Mouse (Mus musculus): ENCODE data around the gene Ccm2l. TPM values are rescaled to one million over a fixed set of nuclear protein-coding genes. Genes with fewer than 3 reads are reported as not detected.

Ccm2l gene
- polyA plus RNA-seq (2012; rRNA removed), result 1.7 and 2.0 TPM in 2 replicates

DNA sequence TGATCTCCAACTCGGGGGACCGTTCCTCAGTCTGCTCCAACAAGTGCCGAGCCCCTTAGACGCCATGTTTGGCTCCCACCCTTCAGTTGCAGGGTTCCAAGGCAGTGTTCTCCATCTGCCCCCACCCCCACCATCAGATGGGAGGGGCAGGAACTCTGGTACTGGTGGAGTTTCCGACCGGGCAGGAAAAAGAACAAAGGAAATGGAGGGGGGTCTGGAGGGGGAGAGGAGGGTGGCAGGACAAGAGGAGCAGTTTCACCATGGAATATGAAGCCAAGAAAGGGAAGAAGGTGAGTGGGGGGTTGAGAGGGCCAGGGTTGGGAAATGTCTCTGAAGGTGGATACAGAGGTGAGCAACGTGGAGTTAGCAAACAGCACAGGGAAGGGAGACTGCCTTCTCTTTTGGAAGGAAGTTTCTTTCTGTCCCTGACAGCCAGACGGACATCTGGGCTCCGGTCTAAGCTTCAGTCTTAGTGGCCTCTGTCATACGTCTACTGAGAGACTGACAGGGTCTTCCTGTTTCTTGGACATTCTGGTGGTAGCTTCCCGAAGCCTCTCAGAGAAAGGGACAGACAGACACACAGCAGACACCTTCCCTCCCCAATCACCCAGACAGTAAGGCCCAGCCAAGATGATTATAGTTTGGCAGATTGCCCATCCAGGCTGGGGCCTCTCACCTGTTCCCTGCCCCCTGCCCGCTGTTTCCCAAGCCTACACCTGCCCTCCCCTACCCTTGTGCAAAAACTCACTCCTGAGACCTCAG is at the start of gene Ccm2l:
Gene Ccm2l, plus strand, starts transcription at position 209 of the 762 bp plus-strand sequence.

DNA sequence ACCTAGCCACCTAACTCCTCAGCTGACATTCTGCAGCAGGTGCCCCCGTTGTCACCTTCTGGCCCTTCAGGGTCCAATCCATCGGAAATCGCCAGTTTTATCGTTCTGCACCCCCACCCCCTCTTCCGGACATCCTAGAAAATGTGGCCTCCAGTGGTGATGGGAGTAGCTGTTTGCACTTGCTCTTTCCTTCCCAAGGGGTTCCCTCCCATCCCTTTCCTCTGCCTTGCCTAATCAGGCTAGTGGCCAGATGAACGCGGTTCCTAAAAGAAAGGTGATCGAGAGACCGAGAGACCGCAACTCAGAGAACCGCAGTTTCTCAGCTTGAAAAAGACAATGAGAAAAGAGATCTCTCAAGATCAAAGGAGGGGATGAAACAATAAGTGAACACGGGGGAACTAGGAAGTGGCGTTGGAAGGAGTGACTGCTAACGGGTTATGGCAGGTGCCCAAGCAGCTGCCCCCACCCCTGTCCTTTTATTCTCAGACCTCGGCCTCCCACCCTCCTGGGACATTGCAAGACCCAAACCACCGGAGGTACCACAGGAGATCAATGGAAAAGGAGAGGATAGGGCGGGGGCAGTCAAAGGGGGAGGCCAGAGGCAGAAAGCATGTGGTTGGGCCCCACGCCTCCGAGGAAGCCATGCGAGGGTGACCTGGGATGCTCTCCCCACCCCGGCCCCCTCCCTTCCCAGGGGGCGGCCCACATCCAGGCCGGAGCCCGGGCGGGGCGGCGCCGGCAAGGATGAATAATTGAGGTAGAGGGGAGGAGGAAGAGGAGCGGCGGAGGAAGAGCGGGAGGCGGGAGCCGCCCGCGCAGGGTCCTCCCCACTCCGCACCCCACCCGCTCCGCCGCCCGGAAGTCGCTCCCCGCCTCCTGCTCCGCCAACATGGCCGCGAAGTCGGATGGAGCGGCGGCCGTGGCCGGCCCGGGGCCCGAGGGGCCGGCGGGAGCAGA is 34.4 kb upstream of the Ccm2l start, which contains the start of gene Xkr7:
Gene Xkr7, plus strand, starts transcription at position 727 of the 957 bp plus-strand sequence.

DNA sequence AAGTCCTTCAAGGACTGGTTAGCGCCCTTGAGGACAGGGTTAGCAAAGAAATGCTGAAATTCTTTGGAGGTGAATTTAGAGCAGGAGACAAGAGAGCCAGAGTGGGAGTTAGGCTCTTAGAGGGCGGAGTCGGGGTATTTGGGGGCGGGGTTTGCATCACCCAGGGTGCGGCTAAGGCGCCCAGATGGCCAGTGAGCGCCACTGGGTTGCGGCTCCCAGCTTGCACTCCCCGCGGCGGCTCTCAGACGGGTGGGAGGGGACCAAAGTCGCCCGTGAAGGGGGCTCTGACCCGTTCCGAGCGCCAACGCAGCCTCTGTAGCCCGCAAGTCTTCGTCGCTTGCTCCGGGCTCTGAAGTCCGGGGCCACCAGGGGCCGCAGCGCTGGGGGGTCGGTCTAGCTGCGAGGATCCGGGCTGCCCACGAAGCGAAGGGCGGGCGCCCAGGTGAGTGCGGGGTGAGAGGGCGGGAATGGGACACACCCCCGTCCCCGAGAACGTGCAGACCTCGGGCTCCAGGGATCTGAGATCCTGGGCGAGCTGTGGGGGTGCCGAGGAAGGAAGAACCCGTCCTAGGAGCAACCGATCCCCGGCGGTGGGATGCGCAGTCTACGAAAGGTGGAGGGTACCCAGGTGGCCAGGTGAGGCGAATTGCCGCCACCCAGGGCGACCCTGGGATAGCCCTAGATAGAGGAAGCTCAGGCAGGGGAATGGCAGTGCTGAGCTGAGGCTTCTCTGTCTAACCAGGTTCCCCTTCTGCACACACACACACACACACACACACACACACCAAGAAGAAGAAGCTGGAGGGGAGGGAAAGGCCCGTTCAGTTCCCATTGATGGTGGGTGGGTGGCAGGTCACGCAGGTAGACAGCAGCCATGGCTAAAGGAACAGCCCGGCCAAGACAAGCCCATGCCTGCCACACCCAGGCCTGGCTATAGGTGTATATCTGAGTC is 42.8 kb downstream of the Ccm2l start, which contains the start of gene Hck:
Gene Hck, plus strand, starts transcription at position 156 of the 952 bp plus-strand sequence.

Other genes with a start within 250 kb of the Ccm2l start
- 55.5 and 69.0 TPM in 2 replicates for gene Bcl2l1, start 234.2 kb upstream of the Ccm2l start, polyA plus RNA-seq (2012; rRNA removed)
- 51.8 and 53.6 TPM in 2 replicates for gene Tpx2, start 218.0 kb upstream of the Ccm2l start, polyA plus RNA-seq (2012; rRNA removed)
- 0.05 TPM in 1 of 2 replicates, not detected in the other for gene Mylk2, start 154.6 kb upstream of the Ccm2l start, polyA plus RNA-seq (2012; rRNA removed)
- 0.11 and 0.12 TPM in 2 replicates for gene Foxs1, start 132.7 kb upstream of the Ccm2l start, polyA plus RNA-seq (2012; rRNA removed)
- gene Dusp15, start 114.3 kb upstream of the Ccm2l start, polyA plus RNA-seq (2012; rRNA removed), result not detected in 2 replicates
- 0.11 and 0.13 TPM in 2 replicates for gene Ttll9, start 103.5 kb upstream of the Ccm2l start, polyA plus RNA-seq (2012; rRNA removed)
- 27.5 and 27.7 TPM in 2 replicates for gene Pdrg1, start 50.5 kb upstream of the Ccm2l start, polyA plus RNA-seq (2012; rRNA removed)
- gene Xkr7, start 34.1 kb upstream of the Ccm2l start, polyA plus RNA-seq (2012; rRNA removed), result not detected in 2 replicates
- 4.9 and 6.9 TPM in 2 replicates for gene Hck, start 42.5 kb downstream of the Ccm2l start, polyA plus RNA-seq (2012; rRNA removed)
- 12.0 and 14.8 TPM in 2 replicates for gene Tm9sf4, start 95.3 kb downstream of the Ccm2l start, polyA plus RNA-seq (2012; rRNA removed)
- gene Tspyl3, start 159.5 kb downstream of the Ccm2l start, polyA plus RNA-seq (2012; rRNA removed), result 1.8 and 2.1 TPM in 2 replicates
- gene Plagl2, start 175.5 kb downstream of the Ccm2l start, polyA plus RNA-seq (2012; rRNA removed), result 12.5 and 16.6 TPM in 2 replicates
- 6.6 and 7.4 TPM in 2 replicates for gene Pofut1, start 175.6 kb downstream of the Ccm2l start, polyA plus RNA-seq (2012; rRNA removed)
- 2.7 and 2.9 TPM in 2 replicates for gene Kif3b, start 225.5 kb downstream of the Ccm2l start, polyA plus RNA-seq (2012; rRNA removed)